Mouse (Mus musculus): Measurements from ENCODE around the gene Capzb.

- TF ChIP-seq GATA1 (IDR thresholded peaks at IDR 0.05; ENCODE audit: borderline replicate concordance, low read length) (no peak), FLI1 (IDR thresholded peaks at IDR 0.05; ENCODE audit: low read length) (no peak)
Measured at GRCm38 (mm10) chr4:139211975-139212831, 19.5 kb downstream of the Capzb start.
